ENCODE assay signal across 17 mouse cellular contexts in the genomic region with DNA sequence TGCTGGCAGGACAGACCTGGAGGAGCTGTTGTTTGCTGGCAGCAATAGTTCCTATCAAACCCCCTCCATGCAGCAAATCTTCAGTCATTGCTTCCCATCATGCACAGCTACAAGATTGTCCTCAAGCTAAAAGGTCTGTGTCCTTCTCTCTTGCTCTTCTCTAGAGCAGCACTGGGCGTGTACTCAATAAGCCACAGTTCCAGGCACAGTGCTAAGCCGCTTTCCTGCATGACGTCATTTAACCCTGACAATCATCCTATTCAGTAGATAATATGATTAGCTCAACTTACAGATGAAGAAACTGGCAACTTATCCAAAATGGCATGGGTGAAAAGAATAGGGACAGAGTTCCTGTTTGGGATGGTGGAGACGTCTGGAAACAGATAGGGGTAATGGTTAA.
DNase-seq lines count a peak whose midpoint lies in the region; ATAC-seq lines count a peak whose summit lies in the region.
"Had no signal": no experiment of that assay in that cellular context is flagged by ENCODE, and none has a peak within 500 bp of the region (broad histone marks: within the 10 kb centered on the region; RNA-seq: fewer than 3 reads in every experiment).

No protein-coding gene starts in this region.

- peaks cover 8% of the 10 kb centered on the region; the same call in 1 of the 2 replicates for H3K27me3 ChIP-seq in forebrain, embryonic 13.5 days
- peaks cover 14% of the 10 kb centered on the region for H3K27me3 ChIP-seq in forebrain, embryonic 12.5 days
- H3K27me3 ChIP-seq in neural tube, embryonic 11.5 days (ENCODE audit: control insufficient read depth, insufficient read depth, low read length): no peaks in the 10 kb centered on the region; the same call in 1 of the 2 replicates
- no peaks in the 10 kb centered on the region for H3K27me3 ChIP-seq in neural tube, embryonic 13.5 days
- H3K27me3 ChIP-seq in intestine, embryonic 16.5 days (replicated peaks; ENCODE audit: control insufficient read depth, insufficient read depth, low read length): peaks cover 10% of the 10 kb centered on the region
- peaks cover 29% of the 10 kb centered on the region for H3K27me3 ChIP-seq in heart, embryonic 12.5 days (replicated peaks)

- H3K9me3 ChIP-seq in forebrain, embryonic 13.5 days (replicated peaks): no peaks in the 10 kb centered on the region
- H3K9me3 ChIP-seq in forebrain, embryonic 12.5 days: no peaks in the 10 kb centered on the region
- no peaks in the 10 kb centered on the region for H3K9me3 ChIP-seq in neural tube, embryonic 11.5 days (ENCODE audit: control insufficient read depth, low read length)
- H3K9me3 ChIP-seq in neural tube, embryonic 13.5 days: no peaks in the 10 kb centered on the region
- H3K9me3 ChIP-seq in intestine, embryonic 16.5 days (ENCODE audit: control insufficient read depth, low read length): no peaks in the 10 kb centered on the region
- no peaks in the 10 kb centered on the region for H3K9me3 ChIP-seq in heart, embryonic 12.5 days (replicated peaks)
- H3K9me3 ChIP-seq: embryonic facial prominence, embryonic 13.5 days; heart, embryonic 10.5 days; kidney, embryonic 15.5 days; liver, embryonic 12.5 days had no signal

- H3K4me1 ChIP-seq in forebrain, embryonic 13.5 days: peaks cover 24% of the 10 kb centered on the region
- peaks cover 18% of the 10 kb centered on the region for H3K4me1 ChIP-seq in forebrain, embryonic 12.5 days
- H3K4me1 ChIP-seq in neural tube, embryonic 11.5 days (ENCODE audit: control insufficient read depth, insufficient read depth, low read length): no peaks in the 10 kb centered on the region
- H3K4me1 ChIP-seq in neural tube, embryonic 13.5 days (replicated peaks): peaks cover 59% of the 10 kb centered on the region
- no peaks in the 10 kb centered on the region for H3K4me1 ChIP-seq in intestine, embryonic 16.5 days (ENCODE audit: control insufficient read depth, insufficient read depth, low read length)
- H3K4me1 ChIP-seq in heart, embryonic 12.5 days (replicated peaks): 0 out of 2 replicates have a peak, but pooled peaks cover 3% of the 10 kb centered on the region
- H3K4me1 ChIP-seq: embryonic facial prominence, embryonic 13.5 days; heart, embryonic 10.5 days; kidney, embryonic 15.5 days; liver, embryonic 12.5 days had no signal

- H3K36me3 ChIP-seq in forebrain, embryonic 13.5 days (ENCODE audit: poor library complexity, severe bottlenecking): no peaks in the 10 kb centered on the region
- H3K36me3 ChIP-seq in forebrain, embryonic 12.5 days (replicated peaks): no peaks in the 10 kb centered on the region
- H3K36me3 ChIP-seq in neural tube, embryonic 11.5 days (ENCODE audit: control insufficient read depth, insufficient read depth, low read length): no peaks in the 10 kb centered on the region
- 0 out of 2 replicates have a peak, but pooled peaks cover 8% of the 10 kb centered on the region for H3K36me3 ChIP-seq in neural tube, embryonic 13.5 days
- no peaks in the 10 kb centered on the region for H3K36me3 ChIP-seq in intestine, embryonic 16.5 days (ENCODE audit: control insufficient read depth, insufficient read depth, low read length)
- H3K36me3 ChIP-seq in heart, embryonic 12.5 days: no peaks in the 10 kb centered on the region
- H3K36me3 ChIP-seq: embryonic facial prominence, embryonic 13.5 days; heart, embryonic 10.5 days; kidney, embryonic 15.5 days; liver, embryonic 12.5 days had no signal

- H3K4me3 ChIP-seq in forebrain, embryonic 13.5 days: no peak overlapping the region
- H3K4me3 ChIP-seq in forebrain, embryonic 12.5 days (replicated peaks): no peak overlapping the region
- H3K4me3 ChIP-seq in neural tube, embryonic 11.5 days (ENCODE audit: low read depth, low read length): no peak overlapping the region
- peak overlapping the region; percentile 43 for H3K4me3 ChIP-seq in neural tube, embryonic 13.5 days
- no peak overlapping the region for H3K4me3 ChIP-seq in intestine, embryonic 16.5 days (ENCODE audit: low read length)
- H3K4me3 ChIP-seq in heart, embryonic 12.5 days: no peak overlapping the region
- H3K4me3 ChIP-seq: embryonic facial prominence, embryonic 13.5 days; heart, embryonic 10.5 days; kidney, embryonic 15.5 days; liver, embryonic 12.5 days had no signal

- no peak for DNase-seq in neural tube, embryonic 11.5 days (ENCODE audit: low spot score)
- DNase-seq in neural tube, embryonic 10.5 days (ENCODE audit: extremely low spot score, low spot score): no peak
- DNase-seq in yolk sac, embryonic 10.5 days (ENCODE audit: low spot score): no peak
- DNase-seq: adrenal gland, adult 2 months; cerebellum, postnatal 36 days; gastrocnemius, postnatal 25 days; heart, postnatal 4 days; left cerebral cortex, postnatal 4 days had no signal

- no peak overlapping the region for H3K27ac ChIP-seq in forebrain, embryonic 13.5 days
- H3K27ac ChIP-seq in forebrain, embryonic 12.5 days: no peak overlapping the region
- H3K27ac ChIP-seq in neural tube, embryonic 11.5 days (ENCODE audit: low read depth, low read length): no peak overlapping the region
- peak overlapping the region; percentile 95; the same call in 1 of the 2 replicates for H3K27ac ChIP-seq in neural tube, embryonic 13.5 days (replicated peaks)
- H3K27ac ChIP-seq in intestine, embryonic 16.5 days (ENCODE audit: low read length): no peak overlapping the region
- H3K27ac ChIP-seq in heart, embryonic 12.5 days (ENCODE audit: poor library complexity, severe bottlenecking): no peak overlapping the region
- H3K27ac ChIP-seq: embryonic facial prominence, embryonic 13.5 days; heart, embryonic 10.5 days; kidney, embryonic 15.5 days; liver, embryonic 12.5 days had no signal

- H3K4me2 ChIP-seq in forebrain, embryonic 13.5 days: peak overlapping the region; percentile 46
- H3K4me2 ChIP-seq in forebrain, embryonic 12.5 days: no peak overlapping the region
- H3K4me2 ChIP-seq in neural tube, embryonic 11.5 days (ENCODE audit: low read depth): no peak overlapping the region
- H3K4me2 ChIP-seq in neural tube, embryonic 13.5 days: peak overlapping the region; percentile 63
- H3K4me2 ChIP-seq in intestine, embryonic 16.5 days (ENCODE audit: low read depth, low read length): no peak overlapping the region
- no peak overlapping the region for H3K4me2 ChIP-seq in heart, embryonic 12.5 days
- H3K4me2 ChIP-seq: embryonic facial prominence, embryonic 13.5 days; kidney, embryonic 15.5 days; liver, embryonic 12.5 days had no signal

- no peak overlapping the region for H3K9ac ChIP-seq in forebrain, embryonic 13.5 days
- no peak overlapping the region for H3K9ac ChIP-seq in forebrain, embryonic 12.5 days
- H3K9ac ChIP-seq in neural tube, embryonic 11.5 days (ENCODE audit: low read length): 0 out of 2 replicates have a peak overlapping the region, but pooled peaks have one; percentile 10
- peak overlapping the region; percentile 79 for H3K9ac ChIP-seq in neural tube, embryonic 13.5 days
- no peak overlapping the region for H3K9ac ChIP-seq in intestine, embryonic 16.5 days (ENCODE audit: low read depth, low read length)
- H3K9ac ChIP-seq in heart, embryonic 12.5 days: no peak overlapping the region
- H3K9ac ChIP-seq: embryonic facial prominence, embryonic 13.5 days; kidney, embryonic 15.5 days; liver, embryonic 12.5 days had no signal

- 31% methylated on average over 4 of the region's 4 CpGs for WGBS in forebrain, embryonic 13.5 days
- 32% methylated on average over 4 of the region's 4 CpGs for WGBS in forebrain, embryonic 12.5 days
- WGBS in neural tube, embryonic 11.5 days: 78% methylated on average over 4 of the region's 4 CpGs
- 73% methylated on average over 4 of the region's 4 CpGs for WGBS in neural tube, embryonic 13.5 days
- WGBS in intestine, embryonic 16.5 days: 59% methylated on average over 4 of the region's 4 CpGs
- 46% methylated on average over 4 of the region's 4 CpGs for WGBS in heart, embryonic 12.5 days

- ATAC-seq in forebrain, embryonic 13.5 days: no peak
- ATAC-seq in forebrain, embryonic 12.5 days (ENCODE audit: low FRiP score): no peak
- no peak for ATAC-seq in neural tube, embryonic 11.5 days (ENCODE audit: insufficient read depth, low FRiP score, low TSS enrichment)
- no peak for ATAC-seq in neural tube, embryonic 13.5 days (ENCODE audit: low read depth)
- no peak for ATAC-seq in intestine, embryonic 16.5 days
- ATAC-seq in heart, embryonic 12.5 days (ENCODE audit: insufficient number of reproducible peaks, low FRiP score): no peak
- ATAC-seq: liver, embryonic 12.5 days had no signal

Comparison
In these comparisons a context has a peak if more than half of its experiments do, and no peak if none do; other contexts are left out.
1. H3K4me2 ChIP-seq: peak in forebrain, embryonic 13.5 days (single experiment) and neural tube, embryonic 13.5 days (single experiment); none in forebrain, embryonic 12.5 days (single experiment), neural tube, embryonic 11.5 days (single experiment), intestine, embryonic 16.5 days (single experiment) and heart, embryonic 12.5 days (single experiment).
2. H3K9ac ChIP-seq: peak in neural tube, embryonic 11.5 days (single experiment) and neural tube, embryonic 13.5 days (single experiment); none in forebrain, embryonic 13.5 days (single experiment), forebrain, embryonic 12.5 days (single experiment), intestine, embryonic 16.5 days (single experiment) and heart, embryonic 12.5 days (single experiment).